Mouse (Mus musculus) heart, postnatal 0 days (tissue): ENCODE measurements around the gene Gm3604. TPM values are rescaled to one million over a fixed set of nuclear protein-coding genes. Genes with fewer than 3 reads are reported as not detected.
"Not testable (repeated sequence)": the region's sequence is repeated elsewhere in the genome, so short reads cannot be mapped to it uniquely, and the experiment has no call there.

ENCODE experiments used
- ATAC-seq: fragments of 200-750 bp; cut with Nextera tagmentation; 2 replicates; pipeline ENCODE4 v1.8.0; 2017; ENCODE audit warnings: low read depth, moderate number of reproducible peaks, moderate library complexity; ENCODE audit not compliant: insufficient read depth
- DNase-seq: peaks from one replicate; pipeline ENCODE4 v3.0.0-alpha.2; 2016; ENCODE audit warnings: low spot score
- H3K27ac ChIP-seq: fragments of 300-500 bp; sonication (generic); 2 replicates; pipeline ENCODE4 v1.5.1; 2014; ENCODE audit warnings: low read depth, mild to moderate bottlenecking
- H3K27me3 ChIP-seq: fragments of 300-500 bp; sonication (generic); 2 replicates; pipeline ENCODE4 v1.6.1; 2014; ENCODE audit warnings: low read length, mixed read lengths; ENCODE audit not compliant: control insufficient read depth, insufficient read depth
- H3K36me3 ChIP-seq: fragments of 300-500 bp; sonication (generic); replicated peaks from 2 replicates; pipeline ENCODE4 v1.6.1; 2014; ENCODE audit warnings: low read length, mixed read lengths; ENCODE audit not compliant: control insufficient read depth, insufficient read depth
- H3K4me1 ChIP-seq: fragments of 300-500 bp; sonication (generic); 2 replicates; pipeline ENCODE4 v1.6.1; 2014; ENCODE audit warnings: antibody characterized with exemption; ENCODE audit not compliant: control insufficient read depth, insufficient read depth
- H3K4me2 ChIP-seq: fragments of 300-500 bp; sonication (generic); 2 replicates; pipeline ENCODE4 v1.6.1; 2014; ENCODE audit warnings: low read depth, mild to moderate bottlenecking, low read length, moderate library complexity
- H3K4me3 ChIP-seq: fragments of 300-500 bp; sonication (generic); 2 replicates; pipeline ENCODE4 v1.5.1; 2014; ENCODE audit warnings: low read depth, low read length
- H3K9ac ChIP-seq: fragments of 300-500 bp; sonication (generic); replicated peaks from 2 replicates; pipeline ENCODE4 v1.6.1; 2014; ENCODE audit warnings: low read depth, low read length, mixed read lengths
- H3K9me3 ChIP-seq: fragments of 300-500 bp; sonication (generic); replicated peaks from 2 replicates; pipeline ENCODE4 v1.6.1; 2016; ENCODE audit warnings: low read length; ENCODE audit not compliant: control insufficient read depth
- CTCF ChIP-seq: IDR thresholded peaks from 2 replicates; pipeline ENCODE4 v1.5.1; 2016; ENCODE audit warnings: antibody characterized with exemption, control low read depth, low read depth
- EP300 ChIP-seq: IDR thresholded peaks from 2 replicates; pipeline ENCODE4 v1.6.1; 2016; ENCODE audit warnings: antibody characterized with exemption, low read depth
- WGBS: fragments of 180-500 bp; shearing (Covaris S2); extraction: QIAGEN DNeasy Blood & Tissue Kit; methylation state at CpG from one replicate; pipeline ENCODE4 v1.1.7; 2014; 5-methylcytosine and 5-hydroxymethylcytosine counted together
- microRNA-seq: library from miRNA; unstranded; fragments of <30 nt; microRNA quantifications from one replicate; pipeline ENCODE4, GENCODE M21; 2016
- polyA plus RNA-seq: library from polyadenylated mRNA; unstranded; fragments of >200 nt; fragmentation: Nextera tagmentation; extraction: Ambion mirVana; gene quantifications from 2 replicates; pipeline ENCODE4 v1.2.1, GENCODE M21; 2015
- total RNA-seq: library from RNA; depleted of rRNA; stranded (reverse); fragments of >200 nt; gene quantifications from 2 replicates; pipeline ENCODE4 v1.2.3, GENCODE M21; 2014; ENCODE audit warnings: low replicate concordance; rRNA removed

Gm3604 gene
- total RNA-seq = 0.19 TPM in 1 of 2 replicates, not detected in the other
- polyA plus RNA-seq = 2.0 TPM in 2 replicates

GRCm38 (mm10) chr13:62382952-62383351 lies at the start of gene Gm3604:
Gm3604 (minus strand) TSS chr13:62383177.
- H3K9me3 ChIP-seq, H3K36me3 ChIP-seq, H3K4me1 ChIP-seq, H3K27me3 ChIP-seq, H3K27ac ChIP-seq, ATAC-seq: not testable (repeated sequence)
- Histone ChIP-seq H3K9ac (peak within 1 kb of the TSS; percentile 45), H3K4me3 (peak within 1 kb of the TSS; percentile 54), H3K4me2 (peak within 1 kb of the TSS; percentile 53)
- DNase-seq = peak; percentile 5
- 4% methylated on average over 13 of the region's 13 CpGs for WGBS

GRCm38 (mm10) chr13:62399206-62399605 lies 16.2 kb upstream of the Gm3604 start:
- H3K4me1 ChIP-seq, H3K4me2 ChIP-seq, DNase-seq, ATAC-seq, H3K9me3 ChIP-seq, H3K27ac ChIP-seq, H3K27me3 ChIP-seq, H3K36me3 ChIP-seq, H3K9ac ChIP-seq, H3K4me3 ChIP-seq: not testable (repeated sequence)
- WGBS = 63% methylated on average over 3 of the region's 3 CpGs

- 77% methylated on average over 8 of the region's 8 CpGs for WGBS
- not testable (repeated sequence) for H3K9ac ChIP-seq, ATAC-seq
Observed at GRCm38 (mm10) chr13:62390076-62390620, 7.2 kb upstream of the Gm3604 start.

GRCm38 (mm10) chr13:62331786-62332185 lies 51.2 kb downstream of the Gm3604 start:
- TF ChIP-seq EP300 = no peak
- no peak for TF ChIP-seq CTCF
- no peak overlapping the region for H3K9ac ChIP-seq
- H3K27me3 ChIP-seq = no peaks in the 10 kb centered on the region
- no peaks in the 10 kb centered on the region for H3K36me3 ChIP-seq
- H3K4me3 ChIP-seq = no peak overlapping the region
- no peak for ATAC-seq
- H3K9me3 ChIP-seq = peaks cover 11% of the 10 kb centered on the region
- H3K4me2 ChIP-seq = no peak overlapping the region
- no peak overlapping the region for H3K27ac ChIP-seq
- H3K4me1 ChIP-seq = no peaks in the 10 kb centered on the region
- no peak for DNase-seq

More at GRCm38 (mm10) chr13:62390076-62390620, 7.2 kb upstream of the Gm3604 start:
- H3K27ac ChIP-seq, H3K9me3 ChIP-seq, H3K36me3 ChIP-seq, H3K4me2 ChIP-seq, H3K4me1 ChIP-seq, DNase-seq, H3K27me3 ChIP-seq, H3K4me3 ChIP-seq: not testable (repeated sequence)

GRCm38 (mm10) chr13:62331381-62331780 lies 51.6 kb downstream of the Gm3604 start:
- Histone ChIP-seq H3K4me1 (no peaks in the 10 kb centered on the region), H3K4me2 (no peak overlapping the region), H3K9ac (no peak overlapping the region), H3K9me3 (peaks cover 11% of the 10 kb centered on the region), H3K4me3 (no peak overlapping the region), H3K27me3 (no peaks in the 10 kb centered on the region), H3K36me3 (no peaks in the 10 kb centered on the region), H3K27ac (no peak overlapping the region)
- no peak for TF ChIP-seq EP300
- no peak for TF ChIP-seq CTCF
- ATAC-seq = no peak
- 52% methylated on average over 2 of the region's 2 CpGs for WGBS
- DNase-seq = no peak

Small RNAs within 50 kb of the gene (microRNA-seq; reads per million reads assigned to microRNA genes)
- gene Gm25933 = not detected

Other genes starting within 250 kb of the Gm3604 start
- gene Gm49359, start 83.7 kb upstream of the Gm3604 start, total RNA-seq = 3.7 and 6.3 TPM in 2 replicates
- 6.9 and 7.4 TPM in 2 replicates for gene Gm49359, start 83.7 kb upstream of the Gm3604 start, polyA plus RNA-seq
- gene Zfp935, start 175.3 kb upstream of the Gm3604 start, total RNA-seq = 2.6 TPM in 1 of 2 replicates, not detected in the other
- not detected in 2 replicates for gene Zfp935, start 175.3 kb upstream of the Gm3604 start, polyA plus RNA-seq
- 4.9 and 7.0 TPM in 2 replicates for gene Zfp934, start 188.0 kb upstream of the Gm3604 start, total RNA-seq
- gene Zfp934, start 188.0 kb upstream of the Gm3604 start, polyA plus RNA-seq = 6.6 and 7.4 TPM in 2 replicates
- gene 6720489N17Rik, start 241.0 kb upstream of the Gm3604 start, total RNA-seq = 3.3 and 3.6 TPM in 2 replicates
- gene 6720489N17Rik, start 241.0 kb upstream of the Gm3604 start, polyA plus RNA-seq = 4.1 and 4.9 TPM in 2 replicates